16 mouse cellular contexts compared by ENCODE assay signal in the genomic region with DNA sequence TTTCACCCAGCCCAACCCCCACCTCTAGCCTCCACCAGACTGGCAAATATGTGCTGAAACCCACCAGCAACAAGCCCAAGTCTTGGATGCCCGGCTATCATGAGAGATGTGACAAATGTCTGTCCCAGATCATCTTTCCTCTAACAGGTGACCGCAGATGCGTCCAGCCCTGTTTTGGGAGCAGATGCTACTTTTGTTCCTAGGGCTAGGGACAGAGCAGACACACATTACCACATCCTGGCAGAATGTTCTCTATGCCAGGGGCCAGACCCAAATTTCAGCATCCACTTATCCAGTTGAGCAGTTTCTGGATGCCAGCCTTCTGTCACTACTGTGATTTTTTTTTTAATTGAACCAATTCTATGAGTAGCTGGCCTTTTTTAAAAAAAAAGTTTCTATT.
"Had no signal": no experiment of that assay in that cellular context is flagged by ENCODE, and none has a peak within 500 bp of the region (broad histone marks: within the 10 kb centered on the region; RNA-seq: fewer than 3 reads in every experiment).

No protein-coding gene starts in this region.

- H3K27me3 ChIP-seq: liver, embryonic 13.5 days; neural tube, embryonic 13.5 days; stomach, embryonic 15.5 days had no signal

- H3K4me3 ChIP-seq: layer of hippocampus, adult 2 months; liver, embryonic 13.5 days; myocyte; neural tube, embryonic 13.5 days; stomach, embryonic 15.5 days had no signal

- H3K4me2 ChIP-seq: liver, embryonic 13.5 days; midbrain, embryonic 11.5 days; neural tube, embryonic 13.5 days; stomach, embryonic 15.5 days had no signal

- DNase-seq: kidney, postnatal 25 days; liver, embryonic 13.5 days; lung, adult 2 months; lung, postnatal 14 days; lung, postnatal 4 days; midbrain, embryonic 14.5 days; retina, postnatal 1 day; right cerebral cortex, postnatal 25 days; spleen, adult 18-20 months; thymus, postnatal 25 days had no signal

- H3K4me1 ChIP-seq: liver, embryonic 13.5 days; neural tube, embryonic 13.5 days; stomach, embryonic 15.5 days had no signal

- H3K9me3 ChIP-seq: liver, embryonic 13.5 days; neural tube, embryonic 13.5 days; stomach, embryonic 15.5 days had no signal

- H3K36me3 ChIP-seq: liver, embryonic 13.5 days; neural tube, embryonic 13.5 days; stomach, embryonic 15.5 days had no signal

- H3K27ac ChIP-seq: kidney, postnatal 0 days; layer of hippocampus, adult 2 months; liver, embryonic 13.5 days; neural tube, embryonic 13.5 days; stomach, embryonic 15.5 days had no signal

- H3K9ac ChIP-seq: liver, embryonic 13.5 days; neural tube, embryonic 13.5 days; stomach, embryonic 15.5 days had no signal
